Mouse (Mus musculus): ENCODE data around the gene Gsn.

DNA sequence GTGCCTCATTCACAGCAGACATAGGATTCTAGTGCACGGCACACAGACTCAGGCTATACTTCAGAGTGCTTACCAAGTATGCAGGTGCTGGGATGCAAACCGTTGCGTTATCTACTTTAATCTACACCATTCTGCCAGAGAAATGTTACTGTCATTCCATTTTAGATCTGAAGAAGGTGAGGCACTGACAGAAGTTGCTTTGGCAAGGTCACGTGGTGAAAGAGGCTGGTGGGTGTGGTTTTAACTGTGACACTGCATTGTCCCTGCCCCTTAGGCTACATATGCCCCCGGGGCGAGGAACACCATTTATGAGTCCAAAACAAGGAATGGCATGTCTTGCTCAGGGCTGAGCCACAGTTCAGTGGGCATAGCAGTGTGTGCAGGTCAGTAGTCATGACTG lies 16.7 kb downstream of the Gsn start:
- no peak for TF ChIP-seq CTCF (IDR thresholded peaks at IDR 0.05; ENCODE audit: low read depth)
- no peak for TF ChIP-seq EP300 (IDR thresholded peaks at IDR 0.05; ENCODE audit: low read depth)

Measured in liver, postnatal 0 days (tissue).